Mouse (Mus musculus) Muller cell, postnatal 12 days (primary cell): ENCODE results near the gene Hdhd5.

Experiments
- DNase-seq: peaks from one replicate; pipeline ENCODE4 v3.0.0-alpha.2; 2015; ENCODE audit errors: inconsistent ontology term

Hdhd5 gene

DNA sequence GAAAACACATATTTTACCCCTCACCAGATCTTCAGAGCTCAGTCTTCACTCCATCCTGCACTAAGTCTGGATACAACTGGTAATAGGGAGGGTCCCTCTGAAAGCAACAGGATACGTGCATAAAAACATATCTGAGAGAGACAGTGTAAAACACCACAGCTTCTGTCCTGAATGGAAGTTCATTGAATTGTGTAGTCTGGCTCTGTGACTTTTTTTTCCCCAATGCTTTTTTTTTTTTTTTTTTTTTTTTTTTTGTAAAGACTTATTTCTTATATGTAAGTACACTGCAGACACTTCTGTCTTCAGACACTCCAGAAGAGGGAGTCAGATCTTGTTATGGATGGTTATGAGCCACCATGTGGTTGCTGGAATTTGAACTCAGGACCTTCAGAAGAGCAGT is 1.5 kb upstream of the Hdhd5 start:
- no peak for DNase-seq

DNA sequence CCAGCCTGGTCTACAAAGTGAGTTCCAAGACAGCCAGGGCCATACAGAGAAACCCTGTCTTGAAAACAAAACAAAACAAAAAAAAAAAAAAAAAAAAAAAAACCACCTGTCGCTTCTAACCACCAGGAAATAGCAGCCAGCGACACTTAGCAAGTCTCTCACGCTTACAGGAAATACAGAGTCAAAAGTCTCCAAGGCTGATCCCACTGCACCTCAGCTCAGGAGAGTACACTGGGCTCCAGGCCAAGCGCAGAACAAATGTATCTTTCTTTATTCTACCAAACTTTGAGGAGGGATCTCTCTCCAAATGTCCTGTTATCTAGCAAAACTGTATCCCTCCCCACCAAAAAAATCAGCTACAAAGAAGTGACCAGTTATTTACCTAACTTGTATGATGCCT is 2.0 kb downstream of the Hdhd5 start:
- DNase-seq = no peak

- no peak for DNase-seq
Measured at GRCm38 (mm10) chr6:120524796-120525195, 6.3 kb downstream of the Hdhd5 start.

DNA sequence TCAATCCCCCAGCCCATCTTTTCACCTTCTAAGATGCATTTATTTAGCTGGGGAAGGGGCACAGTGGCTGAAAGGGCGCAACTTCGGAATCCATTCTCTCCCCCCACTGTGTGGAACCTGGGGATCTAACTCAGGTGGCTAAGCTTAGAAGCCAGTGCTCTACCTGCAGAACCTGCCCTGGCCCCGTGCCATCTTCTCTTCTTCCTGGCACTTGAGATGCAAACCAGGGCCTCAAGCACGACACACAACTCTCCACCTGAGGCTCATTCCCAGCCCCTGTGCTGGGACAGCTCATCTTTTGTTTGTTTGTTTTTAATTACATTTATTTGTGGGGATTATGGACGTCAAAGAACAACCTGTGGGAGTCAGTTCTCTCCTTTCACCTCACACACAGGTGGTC is 11.5 kb downstream of the Hdhd5 start:
- DNase-seq = no peak

DNA sequence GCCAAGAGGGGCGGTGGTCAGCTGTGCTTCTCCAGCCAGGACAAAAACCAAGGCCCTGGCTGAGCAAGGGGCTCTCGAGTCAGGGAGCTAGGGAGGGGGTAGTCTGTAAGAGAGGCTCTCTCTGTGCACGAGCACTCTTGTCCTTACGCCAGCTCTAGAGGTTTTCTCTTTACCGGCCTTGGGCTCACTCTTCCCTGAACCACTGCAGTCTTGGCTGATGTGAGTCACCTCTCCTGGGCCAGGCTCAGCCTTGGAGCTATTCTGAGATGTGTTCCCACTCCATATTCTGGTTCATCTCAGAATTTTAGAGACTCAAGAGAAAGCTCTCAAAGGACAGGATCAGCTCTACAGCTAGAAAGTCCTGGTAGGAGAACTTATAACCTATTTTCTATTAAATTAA is 13.8 kb downstream of the Hdhd5 start:
- no peak for DNase-seq

GRCm38 (mm10) chr6:120516879-120517278 is 14.2 kb downstream of the Hdhd5 start:
- DNase-seq = no peak

DNA sequence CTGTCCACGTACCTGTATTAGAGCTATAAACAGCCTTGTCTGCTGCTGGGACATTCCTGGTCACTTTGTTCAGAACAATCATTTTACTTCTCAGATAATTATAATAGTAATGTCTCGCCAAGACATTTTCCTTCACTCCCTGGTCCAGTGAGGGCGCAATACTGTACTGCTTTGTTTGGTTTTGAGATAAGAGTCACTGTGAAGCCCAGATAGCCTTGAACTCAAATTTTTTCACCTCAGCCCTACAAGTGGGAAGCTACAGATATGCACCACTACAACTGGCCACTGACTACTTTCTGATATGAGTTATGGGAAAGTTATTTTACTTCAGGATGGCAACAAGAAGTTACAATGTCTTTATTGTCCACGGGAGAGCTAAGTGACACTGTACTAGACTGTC is 14.7 kb downstream of the Hdhd5 start:
- no peak for DNase-seq

- DNase-seq = no peak
Measured at GRCm38 (mm10) chr6:120511212-120511611, 19.9 kb downstream of the Hdhd5 start.

GRCm38 (mm10) chr6:120510425-120510824 is 20.7 kb downstream of the Hdhd5 start:
- DNase-seq = no peak

GRCm38 (mm10) chr6:120509975-120510374 is 21.1 kb downstream of the Hdhd5 start:
- DNase-seq = no peak

- no peak for DNase-seq
Measured at GRCm38 (mm10) chr6:120508645-120509044, 22.5 kb downstream of the Hdhd5 start.

DNA sequence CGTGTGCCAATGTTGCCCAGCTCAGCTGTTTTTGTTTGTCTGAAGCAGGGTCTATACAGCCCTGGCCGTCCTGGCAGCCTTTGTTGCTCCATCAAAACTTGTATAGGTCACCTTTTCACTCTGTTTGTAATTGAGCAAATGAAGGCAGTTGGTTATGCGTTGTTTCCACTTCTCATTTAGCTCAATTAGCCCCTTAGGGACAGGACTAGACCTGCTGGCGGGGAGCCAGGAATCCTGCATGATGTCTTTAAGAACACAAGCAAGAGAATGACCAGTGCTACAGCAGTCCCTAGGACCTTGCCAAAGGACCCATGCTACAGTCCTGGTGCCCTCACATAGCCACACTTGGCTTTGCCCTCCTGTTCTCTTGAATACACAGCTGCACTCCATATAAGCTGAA is 25.6 kb downstream of the Hdhd5 start:
- DNase-seq = peak; percentile 23

- DNase-seq = no peak
Measured at GRCm38 (mm10) chr6:120504051-120504450, 27.1 kb downstream of the Hdhd5 start.

- DNase-seq = no peak
Measured at GRCm38 (mm10) chr6:120496544-120496943, 34.6 kb downstream of the Hdhd5 start.

DNA sequence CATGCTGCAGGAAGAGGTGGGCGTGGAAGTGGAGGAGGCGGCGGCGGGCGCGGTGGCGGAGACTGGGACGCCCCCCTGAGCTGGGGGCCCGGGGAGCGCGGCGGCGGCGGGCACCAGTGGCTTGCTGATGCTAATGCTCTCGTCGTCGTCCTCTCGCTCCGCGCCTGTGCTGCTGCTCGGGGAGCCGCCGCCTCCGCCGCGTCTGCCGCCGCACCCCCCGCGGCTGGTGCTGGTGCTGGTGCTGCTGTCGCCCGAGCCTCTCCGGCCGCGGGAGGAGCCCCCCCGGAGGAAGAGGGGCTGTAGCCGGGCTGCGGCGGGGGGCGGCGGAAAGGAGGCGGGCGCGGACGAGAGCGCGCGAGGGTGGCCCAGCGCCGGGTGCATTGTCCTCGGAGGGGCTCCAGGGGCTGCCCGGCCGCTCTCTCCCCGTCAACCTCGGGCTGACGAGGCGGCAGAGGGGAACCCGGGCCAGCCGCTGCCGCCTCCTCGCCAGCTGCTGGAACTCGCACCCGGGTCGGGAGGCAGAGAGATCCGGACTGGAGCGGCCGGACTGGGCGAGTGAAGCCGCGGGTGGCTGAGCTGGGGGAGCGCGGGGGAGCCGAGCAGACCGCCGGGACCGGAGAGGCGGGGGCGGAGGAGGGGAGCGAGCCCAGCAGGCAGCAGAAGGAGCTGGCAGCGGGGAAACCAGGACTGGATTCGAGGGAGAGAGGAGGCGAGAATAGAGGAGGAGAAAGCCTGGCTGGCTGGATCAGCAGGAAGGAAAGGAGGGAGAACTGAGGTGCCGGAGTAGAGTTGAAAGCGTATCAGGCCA is 37.5 kb downstream of the Hdhd5 start, which contains the start of gene Tmem121b:
Gene Tmem121b (minus strand): TSS at position 434 of the 808 bp plus-strand sequence.
- peak; percentile 62 for DNase-seq

GRCm38 (mm10) chr6:120492499-120493373 is 38.4 kb downstream of the Hdhd5 start:
- peak; percentile 51 for DNase-seq

GRCm38 (mm10) chr6:120491862-120492498 is 39.1 kb downstream of the Hdhd5 start:
- DNase-seq = no peak

DNA sequence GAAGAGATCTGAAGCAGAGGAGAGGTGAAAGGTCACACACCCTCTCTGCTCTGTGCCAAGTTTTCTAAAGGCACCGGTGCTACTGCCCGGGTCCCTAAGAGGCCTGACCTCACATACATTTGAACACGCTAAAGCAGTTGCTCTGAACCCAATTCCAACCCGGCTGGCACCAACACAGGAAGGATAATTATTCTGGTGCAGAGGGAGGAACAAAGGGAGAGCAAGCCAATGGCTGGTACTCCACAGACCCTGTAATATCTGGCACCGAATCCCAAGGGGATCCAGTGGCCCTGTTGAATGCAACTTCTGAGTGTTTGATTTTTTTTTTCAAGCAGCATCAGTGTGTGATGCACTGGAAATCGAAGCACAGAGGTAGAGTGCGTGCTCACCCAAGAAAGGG is 40.1 kb downstream of the Hdhd5 start:
- DNase-seq = no peak

- DNase-seq = no peak
Measured at GRCm38 (mm10) chr6:120489461-120489860, 41.7 kb downstream of the Hdhd5 start.

DNA sequence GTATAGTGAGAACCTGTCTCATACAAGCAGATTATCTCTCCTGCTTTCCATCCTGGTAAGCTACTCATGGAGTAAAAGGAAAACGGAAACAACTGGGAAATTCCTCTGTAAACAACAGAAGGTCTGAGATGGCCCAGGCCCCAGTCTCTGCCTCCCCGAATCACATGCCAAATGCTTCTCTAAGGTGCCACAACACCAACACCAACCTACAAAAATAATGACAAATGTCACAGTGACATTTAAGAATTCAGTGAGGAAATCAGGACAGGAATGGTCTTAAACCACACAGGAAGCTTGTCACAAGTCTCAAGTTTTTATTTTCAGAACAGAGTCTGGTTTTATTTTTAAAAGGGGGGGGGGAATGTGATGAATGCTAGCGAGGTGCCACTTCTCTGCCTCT is 42.5 kb downstream of the Hdhd5 start:
- no peak for DNase-seq

- DNase-seq = no peak
Measured at GRCm38 (mm10) chr6:120486051-120486510, 45.0 kb downstream of the Hdhd5 start.

DNA sequence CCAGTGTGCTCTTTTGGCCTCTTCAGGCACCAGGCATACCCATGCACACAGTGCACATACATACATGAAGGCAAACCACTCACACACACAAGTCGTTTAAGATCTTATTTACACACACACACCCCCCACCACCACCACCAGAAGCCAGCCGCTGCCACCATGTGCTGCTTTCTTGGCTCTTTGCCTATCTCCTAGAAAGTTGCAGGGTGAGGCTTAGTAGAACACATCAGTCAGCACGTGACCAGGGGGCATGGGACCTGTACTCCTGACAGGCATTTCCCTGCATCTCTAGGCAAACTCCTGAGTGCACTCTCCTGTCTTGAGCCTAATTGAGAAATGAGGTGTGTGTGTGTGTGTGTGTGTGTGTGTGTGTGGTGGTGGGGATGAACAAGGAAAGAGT is 46.1 kb downstream of the Hdhd5 start:
- DNase-seq = no peak
